Mouse (Mus musculus): ENCODE data around the gene Gmeb2. TPM values are rescaled to one million over a fixed set of nuclear protein-coding genes. Genes with fewer than 3 reads are reported as not detected.
"Not testable (repeated sequence)": the region's sequence is repeated elsewhere in the genome, so short reads cannot be mapped to it uniquely, and the experiment has no call there.

The Gmeb2 gene
- polyA plus RNA-seq (2014; fragmentation: Nextera tagmentation; extraction: Ambion mirVana) = 19.7 and 21.3 TPM in 2 replicates

DNA sequence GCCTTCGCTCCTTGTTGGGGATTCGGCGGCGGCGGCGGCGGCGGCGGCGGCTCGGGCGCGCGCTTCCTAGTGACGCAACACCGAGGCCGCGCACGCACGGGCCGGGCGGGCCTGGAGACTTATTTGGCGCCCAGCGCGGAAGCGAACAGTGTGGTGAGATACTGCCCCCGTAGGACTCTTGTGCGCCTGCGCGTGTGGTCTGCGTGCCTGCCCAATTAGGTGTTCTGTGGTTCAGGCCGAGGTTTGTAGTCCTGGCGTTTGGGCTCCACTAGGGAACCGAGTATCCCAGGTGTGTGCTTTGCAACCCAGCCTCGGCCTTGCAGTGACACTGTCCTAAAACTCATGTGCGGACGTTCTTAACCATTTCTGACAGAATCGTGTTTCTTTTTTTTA, at the start of gene Gmeb2:
Gmeb2 (minus strand) TSS at position 78 of the 393 bp plus-strand sequence.
- H3K9ac ChIP-seq (ENCODE audit: low read length) = peak within 1 kb of the TSS; percentile 90
- DNase-seq (ENCODE audit: low spot score) = peak; percentile 93
- peak within 1 kb of the TSS; percentile 63 for H3K4me3 ChIP-seq (ENCODE audit: low read depth, low read length)
- ATAC-seq (ENCODE audit: insufficient number of reproducible peaks, low FRiP score, low TSS enrichment, low read depth) = peak; percentile 95
- peak within 1 kb of the TSS; percentile 70 for H3K4me2 ChIP-seq (ENCODE audit: low read depth, severe bottlenecking)
- H3K27me3 ChIP-seq (ENCODE audit: control insufficient read depth, insufficient read depth, low read length); H3K36me3 ChIP-seq (ENCODE audit: control insufficient read depth, insufficient read depth, low read length); H3K4me1 ChIP-seq (ENCODE audit: control insufficient read depth, insufficient read depth, low read length); H3K9me3 ChIP-seq (ENCODE audit: control insufficient read depth, low read length): not testable (repeated sequence)
- whole genome bisulfite sequencing = under 1% methylated on average over 24 of the region's 38 CpGs
- peak within 1 kb of the TSS; percentile 94 for H3K27ac ChIP-seq (replicated peaks; ENCODE audit: low read depth, low read length)

DNA sequence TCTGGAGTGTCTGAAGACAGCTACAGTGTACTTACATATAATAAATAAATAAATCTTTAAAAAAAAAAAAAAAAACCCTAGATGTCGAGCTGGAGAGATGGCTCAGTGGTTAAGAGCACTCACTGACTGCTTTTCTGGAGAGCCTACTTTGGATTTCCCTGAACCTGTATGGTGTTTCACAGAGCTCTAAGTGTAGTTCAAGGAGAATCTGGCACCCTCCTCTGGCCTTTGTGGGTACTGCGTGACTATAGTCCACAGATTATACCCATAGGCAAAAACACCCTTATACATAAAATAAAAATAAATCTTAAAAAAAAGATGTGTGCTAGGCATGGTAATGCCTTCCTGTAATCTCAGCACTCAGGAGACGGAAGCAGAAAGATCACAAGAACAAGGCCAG, 46.2 kb upstream of the Gmeb2 start:
- H3K4me2 ChIP-seq (ENCODE audit: low read depth, severe bottlenecking) = no peak overlapping the region
- H3K4me1 ChIP-seq (ENCODE audit: control insufficient read depth, insufficient read depth, low read length) = no peaks in the 10 kb centered on the region
- ATAC-seq (ENCODE audit: insufficient number of reproducible peaks, low FRiP score, low TSS enrichment, low read depth) = peak; percentile 47; the same call in 1 of the 2 replicates
- DNase-seq (ENCODE audit: low spot score) = peak; percentile 79
- no peak overlapping the region for H3K9ac ChIP-seq (ENCODE audit: low read length)
- no peaks in the 10 kb centered on the region for H3K9me3 ChIP-seq (ENCODE audit: control insufficient read depth, low read length)
- H3K27ac ChIP-seq (replicated peaks; ENCODE audit: low read depth, low read length) = no peak overlapping the region
- WGBS = 68% methylated on average over 3 of the region's 3 CpGs
- H3K27me3 ChIP-seq (ENCODE audit: control insufficient read depth, insufficient read depth, low read length) = no peaks in the 10 kb centered on the region
- H3K4me3 ChIP-seq (ENCODE audit: low read depth, low read length) = no peak overlapping the region
- peaks cover 8% of the 10 kb centered on the region; the same call in 1 of the 2 replicates for H3K36me3 ChIP-seq (ENCODE audit: control insufficient read depth, insufficient read depth, low read length)

DNA sequence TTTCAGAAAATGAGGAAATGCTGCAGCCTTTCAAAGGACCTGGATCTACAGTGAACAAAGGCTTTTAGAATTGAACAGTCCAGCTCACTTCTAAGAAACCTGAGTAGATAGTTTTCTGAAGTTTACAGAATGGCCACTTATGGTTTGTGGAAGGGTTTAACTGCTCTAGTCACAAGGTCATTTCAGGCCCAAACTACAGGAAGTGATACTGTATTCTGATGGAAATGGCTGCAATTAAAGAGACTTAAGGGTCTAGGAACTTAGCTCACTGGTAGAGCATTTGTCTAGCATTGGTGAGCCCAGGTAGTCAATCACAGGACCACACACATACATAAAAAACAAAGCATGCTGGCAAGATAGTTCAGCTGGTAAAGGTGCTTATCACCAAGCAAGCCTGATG, 44.7 kb upstream of the Gmeb2 start:
- H3K4me2 ChIP-seq (ENCODE audit: low read depth, severe bottlenecking) = no peak overlapping the region
- no peak overlapping the region for H3K4me3 ChIP-seq (ENCODE audit: low read depth, low read length)
- H3K27ac ChIP-seq (replicated peaks; ENCODE audit: low read depth, low read length) = no peak overlapping the region
- DNase-seq (ENCODE audit: low spot score) (no peak), ATAC-seq (ENCODE audit: insufficient number of reproducible peaks, low FRiP score, low TSS enrichment, low read depth) (no peak)
- H3K4me1 ChIP-seq (ENCODE audit: control insufficient read depth, insufficient read depth, low read length) = no peaks in the 10 kb centered on the region
- H3K36me3 ChIP-seq (ENCODE audit: control insufficient read depth, insufficient read depth, low read length) = peaks cover 11% of the 10 kb centered on the region; the same call in 1 of the 2 replicates
- H3K9ac ChIP-seq (ENCODE audit: low read length) = no peak overlapping the region
- no peaks in the 10 kb centered on the region for H3K9me3 ChIP-seq (ENCODE audit: control insufficient read depth, low read length)
- no peaks in the 10 kb centered on the region for H3K27me3 ChIP-seq (ENCODE audit: control insufficient read depth, insufficient read depth, low read length)

DNA sequence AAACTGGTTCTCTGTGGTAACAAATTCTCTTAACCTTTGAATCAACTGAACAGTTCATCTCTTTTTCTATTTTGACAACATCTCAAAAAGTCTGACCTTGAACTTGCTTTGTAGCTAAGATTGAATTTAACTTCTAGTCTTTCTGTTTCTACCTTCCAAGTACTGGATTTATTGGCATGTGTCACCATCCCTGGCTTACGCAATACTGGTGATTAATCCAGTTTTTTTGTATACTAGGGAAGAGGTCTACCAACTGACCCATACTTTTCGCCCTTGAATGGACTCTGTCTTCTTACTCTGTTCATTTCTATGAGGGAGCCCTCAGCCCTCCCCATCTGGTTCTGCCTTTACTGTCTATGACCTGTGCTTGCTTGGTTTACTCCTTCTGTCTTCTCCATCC, 38.3 kb upstream of the Gmeb2 start:
- H3K27me3 ChIP-seq (ENCODE audit: control insufficient read depth, insufficient read depth, low read length) = no peaks in the 10 kb centered on the region
- H3K27ac ChIP-seq (replicated peaks; ENCODE audit: low read depth, low read length) = no peak overlapping the region
- H3K9me3 ChIP-seq (ENCODE audit: control insufficient read depth, low read length) = no peaks in the 10 kb centered on the region
- no peak overlapping the region for H3K4me2 ChIP-seq (ENCODE audit: low read depth, severe bottlenecking)
- DNase-seq (ENCODE audit: low spot score) (no peak), ATAC-seq (ENCODE audit: insufficient number of reproducible peaks, low FRiP score, low TSS enrichment, low read depth) (no peak)
- 93% methylated on average over 2 of the region's 2 CpGs for WGBS
- H3K4me3 ChIP-seq (ENCODE audit: low read depth, low read length) = no peak overlapping the region
- H3K9ac ChIP-seq (ENCODE audit: low read length) = no peak overlapping the region
- H3K4me1 ChIP-seq (ENCODE audit: control insufficient read depth, insufficient read depth, low read length) = no peaks in the 10 kb centered on the region
- peaks cover 18% of the 10 kb centered on the region for H3K36me3 ChIP-seq (ENCODE audit: control insufficient read depth, insufficient read depth, low read length)

DNA sequence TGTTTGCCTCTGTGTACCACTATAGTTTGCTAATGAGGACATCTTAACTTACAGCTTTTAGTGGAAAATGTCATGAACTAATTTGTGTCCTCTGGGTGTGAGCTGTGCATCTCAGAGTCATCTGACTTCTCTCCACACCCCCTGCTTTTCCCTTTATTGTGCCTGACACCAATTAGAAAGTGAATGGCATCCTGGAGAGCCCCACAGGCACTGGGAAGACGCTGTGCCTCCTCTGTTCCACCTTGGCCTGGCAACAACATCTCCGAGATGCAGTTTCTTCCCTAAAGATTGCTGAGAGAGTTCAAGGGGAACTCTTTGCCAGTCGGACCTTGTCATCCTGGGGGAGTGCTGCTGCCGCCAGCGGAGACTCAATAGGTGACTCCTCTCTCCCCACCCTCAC, 34.3 kb upstream of the Gmeb2 start:
- WGBS = 76% methylated on average over 5 of the region's 5 CpGs
- Histone ChIP-seq H3K4me3 (ENCODE audit: low read depth, low read length) (no peak overlapping the region), H3K9me3 (ENCODE audit: control insufficient read depth, low read length) (no peaks in the 10 kb centered on the region), H3K4me2 (ENCODE audit: low read depth, severe bottlenecking) (no peak overlapping the region), H3K27ac (replicated peaks; ENCODE audit: low read depth, low read length) (no peak overlapping the region), H3K9ac (ENCODE audit: low read length) (no peak overlapping the region), H3K4me1 (ENCODE audit: control insufficient read depth, insufficient read depth, low read length) (peaks cover 2% of the 10 kb centered on the region; the same call in 1 of the 2 replicates), H3K27me3 (ENCODE audit: control insufficient read depth, insufficient read depth, low read length) (0 out of 2 replicates have a peak, but pooled peaks cover 1% of the 10 kb centered on the region), H3K36me3 (ENCODE audit: control insufficient read depth, insufficient read depth, low read length) (peaks cover 10% of the 10 kb centered on the region)
- DNase-seq (ENCODE audit: low spot score) (no peak), ATAC-seq (ENCODE audit: insufficient number of reproducible peaks, low FRiP score, low TSS enrichment, low read depth) (no peak)

DNA sequence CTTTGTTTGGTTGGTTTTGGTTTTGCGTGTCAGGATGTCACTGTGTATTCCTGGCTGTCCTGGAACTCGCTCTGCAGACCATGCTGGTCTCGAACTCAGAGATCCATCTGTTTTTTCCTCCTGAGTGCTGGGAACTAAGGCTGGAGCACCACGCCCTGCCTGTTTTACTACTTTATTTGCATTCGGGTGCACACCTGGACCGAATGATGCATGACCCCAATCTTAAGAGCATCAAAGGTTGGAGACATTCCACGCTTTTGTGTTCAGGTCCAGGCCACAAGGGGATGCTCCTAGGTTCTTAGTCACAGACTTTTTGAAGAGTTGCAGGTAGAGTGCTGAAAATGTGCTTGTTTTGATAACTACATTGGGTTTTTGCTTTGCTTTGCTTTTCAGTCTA, 32.3 kb upstream of the Gmeb2 start:
- no peaks in the 10 kb centered on the region for H3K9me3 ChIP-seq (ENCODE audit: control insufficient read depth, low read length)
- peak overlapping the region; percentile 67 for H3K4me3 ChIP-seq (ENCODE audit: low read depth, low read length)
- H3K36me3 ChIP-seq (ENCODE audit: control insufficient read depth, insufficient read depth, low read length) = peaks cover 7% of the 10 kb centered on the region; the same call in 1 of the 2 replicates
- no peak overlapping the region for H3K27ac ChIP-seq (replicated peaks; ENCODE audit: low read depth, low read length)
- 11% methylated on average over 7 of the region's 7 CpGs for WGBS
- peak overlapping the region; percentile 82 for H3K4me2 ChIP-seq (ENCODE audit: low read depth, severe bottlenecking)
- H3K27me3 ChIP-seq (ENCODE audit: control insufficient read depth, insufficient read depth, low read length) = peaks cover 4% of the 10 kb centered on the region; the same call in 1 of the 2 replicates
- H3K9ac ChIP-seq (ENCODE audit: low read length) = peak overlapping the region; percentile 67
- ATAC-seq (ENCODE audit: insufficient number of reproducible peaks, low FRiP score, low TSS enrichment, low read depth) (no peak), DNase-seq (ENCODE audit: low spot score) (no peak)
- peaks cover 2% of the 10 kb centered on the region; the same call in 1 of the 2 replicates for H3K4me1 ChIP-seq (ENCODE audit: control insufficient read depth, insufficient read depth, low read length)

DNA sequence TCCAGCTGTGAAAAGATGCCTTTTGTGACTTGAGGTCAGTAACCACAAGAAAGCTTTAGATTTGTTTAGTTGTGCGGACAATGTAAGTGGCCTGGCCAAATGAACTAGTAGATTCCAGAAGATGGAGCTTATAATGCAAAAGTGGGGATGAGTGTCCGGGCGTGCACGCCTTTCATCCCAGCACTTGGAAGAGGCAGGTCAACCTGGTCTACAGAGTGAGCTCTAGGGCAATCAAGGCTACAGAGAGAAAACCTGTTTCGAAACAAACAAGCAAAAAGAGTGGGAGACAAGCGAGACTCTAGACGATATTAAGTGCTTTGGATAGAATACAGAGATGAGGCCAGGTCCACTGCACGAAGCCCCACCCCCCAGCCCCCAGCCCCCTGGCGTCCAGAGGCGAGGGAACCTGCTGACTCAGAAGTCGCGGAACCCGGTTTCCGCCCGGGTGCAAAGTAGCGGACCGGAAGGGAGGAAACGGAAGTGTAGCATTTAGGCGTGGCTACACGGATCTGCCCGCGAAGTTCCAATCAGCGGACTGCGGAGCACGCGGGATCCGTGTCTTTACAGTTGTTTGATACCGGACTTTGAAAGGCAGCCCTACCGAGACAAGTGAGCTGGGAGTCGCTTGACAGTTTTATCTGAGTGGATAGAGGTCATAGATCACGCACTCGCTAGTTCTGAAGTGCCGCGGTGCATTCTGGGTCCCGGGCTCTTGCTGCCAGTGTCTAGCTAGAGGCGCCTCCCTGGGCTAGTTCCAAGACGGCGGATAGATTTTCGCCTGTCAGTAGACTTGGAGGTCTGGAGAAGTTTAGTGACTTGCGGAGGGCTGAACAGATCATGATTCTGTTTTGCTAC, 31.6 kb upstream of the Gmeb2 start, which contains the start of gene Rtel1:
Rtel1 (plus strand) TSS at position 492 of the 855 bp plus-strand sequence.
- H3K4me3 ChIP-seq (ENCODE audit: low read depth, low read length) = peak within 1 kb of the TSS; percentile 67
- H3K9me3 ChIP-seq (ENCODE audit: control insufficient read depth, low read length) = no peaks in the 10 kb centered on the region
- peak; percentile 86 for ATAC-seq (ENCODE audit: insufficient number of reproducible peaks, low FRiP score, low TSS enrichment, low read depth)
- H3K36me3 ChIP-seq (ENCODE audit: control insufficient read depth, insufficient read depth, low read length) = peaks cover 7% of the 10 kb centered on the region; the same call in 1 of the 2 replicates
- H3K27me3 ChIP-seq (ENCODE audit: control insufficient read depth, insufficient read depth, low read length) = peaks cover 9% of the 10 kb centered on the region
- peaks cover 2% of the 10 kb centered on the region; the same call in 1 of the 2 replicates for H3K4me1 ChIP-seq (ENCODE audit: control insufficient read depth, insufficient read depth, low read length)
- 6% methylated on average over 40 of the region's 40 CpGs for WGBS
- peak within 1 kb of the TSS; percentile 82 for H3K4me2 ChIP-seq (ENCODE audit: low read depth, severe bottlenecking)
- H3K9ac ChIP-seq (ENCODE audit: low read length) = peak within 1 kb of the TSS; percentile 67
- peak within 1 kb of the TSS; percentile 52; the same call in 1 of the 2 replicates for H3K27ac ChIP-seq (replicated peaks; ENCODE audit: low read depth, low read length)
- DNase-seq (ENCODE audit: low spot score) = peak; percentile 93

DNA sequence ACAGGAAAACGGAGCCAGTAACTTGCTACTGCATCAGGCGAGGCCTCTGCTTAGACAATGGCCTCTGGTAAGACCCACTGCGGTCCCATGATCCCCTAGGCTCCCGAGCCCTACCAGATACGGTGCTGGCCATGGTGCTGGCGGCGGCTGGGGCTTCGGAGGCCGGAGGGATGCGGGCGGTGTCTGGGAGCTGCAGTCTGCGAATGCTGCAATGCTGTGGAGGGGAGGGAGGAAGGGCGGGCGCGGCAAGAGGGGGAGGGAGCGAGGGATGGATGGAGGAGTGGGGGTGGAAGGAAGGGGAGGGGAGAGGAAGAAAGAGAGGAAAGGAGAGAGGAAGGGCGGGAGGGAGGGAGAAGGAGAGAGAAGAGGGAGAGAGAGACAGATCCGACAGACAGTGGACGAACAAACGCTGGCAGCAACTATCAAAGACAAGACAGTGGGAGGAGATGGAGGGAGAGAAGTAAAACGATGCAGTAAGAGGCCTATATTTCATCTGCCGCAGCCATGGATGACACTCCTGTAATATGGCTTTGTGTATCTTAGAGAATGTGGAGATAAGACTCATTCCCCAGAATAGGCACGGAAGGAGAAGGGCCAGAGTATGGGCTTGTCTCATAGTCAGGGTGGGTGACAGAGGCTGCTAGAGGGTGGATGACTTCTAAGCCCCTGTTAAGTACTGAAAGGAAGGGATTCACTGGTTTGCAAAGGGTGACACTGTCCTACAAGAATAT, 26.4 kb upstream of the Gmeb2 start, which contains the start of gene Stmn3:
Stmn3 (minus strand) TSS at position 421 of the 731 bp plus-strand sequence.
- H3K27ac ChIP-seq (replicated peaks; ENCODE audit: low read depth, low read length) = no peak within 1 kb of the TSS
- no peaks in the 10 kb centered on the region; the same call in 1 of the 2 replicates for H3K4me1 ChIP-seq (ENCODE audit: control insufficient read depth, insufficient read depth, low read length)
- ATAC-seq (ENCODE audit: insufficient number of reproducible peaks, low FRiP score, low TSS enrichment, low read depth) (no peak), DNase-seq (ENCODE audit: low spot score) (peak; percentile 85)
- WGBS = 4% methylated on average over 22 of the region's 23 CpGs
- H3K27me3 ChIP-seq (ENCODE audit: control insufficient read depth, insufficient read depth, low read length) = peaks cover 36% of the 10 kb centered on the region
- H3K36me3 ChIP-seq (ENCODE audit: control insufficient read depth, insufficient read depth, low read length) = no peaks in the 10 kb centered on the region
- H3K4me3 ChIP-seq (ENCODE audit: low read depth, low read length) = no peak within 1 kb of the TSS
- H3K9me3 ChIP-seq (ENCODE audit: control insufficient read depth, low read length) = no peaks in the 10 kb centered on the region
- peak within 1 kb of the TSS; percentile 26; the same call in 1 of the 2 replicates for H3K4me2 ChIP-seq (ENCODE audit: low read depth, severe bottlenecking)
- H3K9ac ChIP-seq (ENCODE audit: low read length) = no peak within 1 kb of the TSS
